Mouse (Mus musculus) small intestine, adult 2 months (tissue): ENCODE measurements around the gene Hist1h1a.

Source experiments
- CTCF ChIP-seq: fragments of 200-500 bp; IDR thresholded peaks from 2 replicates; pipeline ENCODE4 v1.5.1; 2012; ENCODE audit warnings: low read depth, mild to moderate bottlenecking, control low read depth, inconsistent platforms, low read length, moderate library complexity, mixed read lengths; ENCODE audit not compliant: insufficient replicate concordance, insufficient read length; ENCODE audit errors: extremely low read depth
- POLR2A ChIP-seq: fragments of 200-500 bp; IDR thresholded peaks from 2 replicates; pipeline ENCODE4 v1.6.1; 2012; ENCODE audit warnings: low read depth, mild to moderate bottlenecking, control low read depth, inconsistent platforms, low read length, moderate library complexity

- TF ChIP-seq CTCF (no peak), POLR2A (no peak)
These were observed 31.2 kb upstream of the Hist1h1a start for GRCm38 (mm10) chr13:23732156-23732804.
